Mouse (Mus musculus): Measurements from ENCODE around the gene Gm12216. TPM values are rescaled to one million over a fixed set of nuclear protein-coding genes. Genes with fewer than 3 reads are reported as not detected.
A peak's percentile ranks its signal among the peaks of the same experiment; 100 is the strongest.

Gene Gm12216
- total RNA-seq, 2 experiments from 2014 or later: 0.32 to 1.6 TPM

GRCm38 (mm10) chr11:53794671-53795557 is 64.1 kb downstream of the Gm12216 start:
- DNase-seq: peak; percentile 41

GRCm38 (mm10) chr11:53794015-53794414 is 65.0 kb downstream of the Gm12216 start:
- no peak for DNase-seq

- no peak for DNase-seq
Observed at GRCm38 (mm10) chr11:53792986-53793385, 66.1 kb downstream of the Gm12216 start.

- no peak for DNase-seq
Observed at GRCm38 (mm10) chr11:53789277-53789676, 69.8 kb downstream of the Gm12216 start.

- DNase-seq: peak; percentile 47
Observed at GRCm38 (mm10) chr11:53788196-53788595, 70.9 kb downstream of the Gm12216 start.

- no peak for DNase-seq
Observed at GRCm38 (mm10) chr11:53786058-53787031, 72.7 kb downstream of the Gm12216 start.

- no peak for DNase-seq
Observed at GRCm38 (mm10) chr11:53785311-53785936, 73.6 kb downstream of the Gm12216 start.

- DNase-seq: no peak
Observed at GRCm38 (mm10) chr11:53783288-53783687, 75.8 kb downstream of the Gm12216 start.

- peak; percentile 41 for DNase-seq
Observed at GRCm38 (mm10) chr11:53781964-53782363, 77.1 kb downstream of the Gm12216 start.

GRCm38 (mm10) chr11:53781201-53781775 is 77.8 kb downstream of the Gm12216 start:
- no peak for DNase-seq

- no peak for DNase-seq
Observed at GRCm38 (mm10) chr11:53780262-53780661, 78.8 kb downstream of the Gm12216 start.

- no peak for DNase-seq
Observed at GRCm38 (mm10) chr11:53779808-53780207, 79.2 kb downstream of the Gm12216 start.

GRCm38 (mm10) chr11:53778455-53778854 is 80.6 kb downstream of the Gm12216 start:
- DNase-seq: no peak

GRCm38 (mm10) chr11:53777736-53778135 is 81.3 kb downstream of the Gm12216 start:
- no peak for DNase-seq

GRCm38 (mm10) chr11:53774659-53775255 is 84.3 kb downstream of the Gm12216 start:
- DNase-seq: no peak

- no peak for DNase-seq
Observed at GRCm38 (mm10) chr11:53773641-53774360, 85.3 kb downstream of the Gm12216 start.

- no peak for DNase-seq
Observed at GRCm38 (mm10) chr11:53773087-53773486, 86.0 kb downstream of the Gm12216 start, which contains the start of gene Gm17334. Gene Gm17334, minus strand, starts transcription at chr11:53773187.

GRCm38 (mm10) chr11:53772536-53772935 is 86.5 kb downstream of the Gm12216 start:
- DNase-seq: no peak

- DNase-seq: no peak
Observed at GRCm38 (mm10) chr11:53771001-53771744, 87.9 kb downstream of the Gm12216 start.

- DNase-seq: peak; percentile 85
Observed at GRCm38 (mm10) chr11:53770125-53770791, 88.8 kb downstream of the Gm12216 start.

Measured in heart, postnatal 4 days (tissue).